In the genomic region with DNA sequence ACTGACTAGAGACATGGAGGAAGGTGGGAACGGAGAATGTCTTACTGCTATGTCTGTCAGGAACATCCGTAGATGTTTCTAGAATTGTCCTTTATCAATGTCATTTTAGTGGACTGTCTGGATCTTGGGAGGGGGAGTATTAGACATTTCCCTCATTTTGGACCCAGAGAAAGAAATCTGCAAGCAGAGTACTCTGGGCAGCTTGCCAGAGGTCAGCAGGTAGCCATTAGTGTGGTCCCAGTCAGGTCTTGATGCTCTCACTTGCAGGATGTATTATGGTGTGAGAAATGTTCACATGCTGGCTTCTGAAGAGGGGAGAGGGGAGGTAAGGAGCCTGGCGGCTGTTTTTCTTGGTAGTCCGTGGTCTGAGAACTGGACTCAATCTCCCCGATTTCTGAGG, we compare ENCODE assay signal across 22 mouse cellular contexts. TPM values are rescaled to one million over a fixed set of nuclear protein-coding genes. Genes with fewer than 3 reads are reported as not detected.
DNase-seq lines count a peak whose midpoint lies in the region; ATAC-seq and TF ChIP-seq lines count a peak whose summit lies in the region.
"Had no signal": no experiment of that assay in that cellular context is flagged by ENCODE, and none has a peak within 500 bp of the region (broad histone marks: within the 10 kb centered on the region; RNA-seq: fewer than 3 reads in every experiment).

No protein-coding gene starts in this region.

- no peak for TF ChIP-seq CTCF in lung, postnatal 0 days (IDR thresholded peaks at IDR 0.05)

- no peaks in the 10 kb centered on the region for H3K36me3 ChIP-seq in lung, postnatal 0 days (ENCODE audit: insufficient read depth, low read length)
- H3K36me3 ChIP-seq in myocyte (ENCODE audit: control insufficient read depth, insufficient read depth) = peaks cover 18% of the 10 kb centered on the region
- H3K36me3 ChIP-seq: embryonic facial prominence, embryonic 12.5 days; heart, embryonic 15.5 days; neural tube, embryonic 13.5 days; stomach, embryonic 15.5 days had no signal

- ATAC-seq in lung, postnatal 0 days = no peak
- no peak for ATAC-seq in frontal cortex, adult (ENCODE audit: low TSS enrichment)
- ATAC-seq: forebrain, embryonic 14.5 days; hindbrain, embryonic 16.5 days had no signal

- no peak for TF ChIP-seq EP300 in lung, postnatal 0 days (IDR thresholded peaks at IDR 0.05)

- H3K4me1 ChIP-seq in lung, postnatal 0 days (ENCODE audit: insufficient read depth, low read depth, low read length) = peaks cover 5% of the 10 kb centered on the region

- H3K4me2 ChIP-seq in lung, postnatal 0 days (replicated peaks; ENCODE audit: low read depth, low read length) = no peak overlapping the region
- peak overlapping the region; percentile 96 for H3K4me2 ChIP-seq in myocyte (ENCODE audit: low read depth)

- peak; percentile 2 to 19 for DNase-seq in adrenal gland, adult (ENCODE audit: inconsistent age in 2 of 2, low spot score in 1 of 2)
- DNase-seq in adrenal gland, postnatal 14 days = no peak
- DNase-seq in lung, postnatal 10 days = peak; percentile 1
- no peak for DNase-seq in lung, postnatal 0 days (ENCODE audit: low spot score)
- DNase-seq in urinary bladder, adult 2 months (ENCODE audit: low spot score) = peak; percentile 10
- no peak for DNase-seq in urinary bladder, postnatal 25 days (ENCODE audit: low spot score)
- DNase-seq: cerebellum, adult 9-11 months; gastrocnemius, postnatal 14 days; kidney, adult 11 months; layer of hippocampus, postnatal 36 days; lung, adult 18-20 months; right cerebral cortex, adult 18-20 months had no signal

- no peak overlapping the region for H3K4me3 ChIP-seq in lung, postnatal 0 days (ENCODE audit: low read depth, low read length)
- H3K4me3 ChIP-seq in myocyte = peak overlapping the region; percentile 100

- peaks cover 52% of the 10 kb centered on the region for H3K79me2 ChIP-seq in myocyte (ENCODE audit: control insufficient read depth, insufficient read depth)

- H3K27me3 ChIP-seq in lung, postnatal 0 days (replicated peaks; ENCODE audit: insufficient read depth, low read length) = no peaks in the 10 kb centered on the region; the same call in 1 of the 2 replicates
- no peaks in the 10 kb centered on the region for H3K27me3 ChIP-seq in myocyte (ENCODE audit: control insufficient read depth, insufficient read depth, insufficient read length)

- WGBS in lung, postnatal 0 days = 52% methylated on average over 5 of the region's 5 CpGs

- TF ChIP-seq POLR2A in myocyte (IDR thresholded peaks at IDR 0.05; ENCODE audit: insufficient read length, low read depth) = no peak

- no peak overlapping the region for H3K27ac ChIP-seq in lung, postnatal 0 days (ENCODE audit: low read length)
- H3K27ac ChIP-seq: embryonic facial prominence, embryonic 12.5 days; heart, embryonic 15.5 days; kidney, postnatal 0 days; neural tube, embryonic 13.5 days; stomach, embryonic 15.5 days had no signal

- H3K9ac ChIP-seq in lung, postnatal 0 days (replicated peaks; ENCODE audit: low read depth) = no peak overlapping the region
- H3K9ac ChIP-seq: embryonic facial prominence, embryonic 12.5 days; heart, embryonic 15.5 days; neural tube, embryonic 13.5 days; stomach, embryonic 15.5 days had no signal

- no peaks in the 10 kb centered on the region for H3K9me3 ChIP-seq in lung, postnatal 0 days (ENCODE audit: low read length)
- H3K9me3 ChIP-seq: embryonic facial prominence, embryonic 12.5 days; heart, embryonic 15.5 days; neural tube, embryonic 13.5 days; stomach, embryonic 15.5 days had no signal

- H3ac ChIP-seq in myocyte (ENCODE audit: control insufficient read depth, insufficient read length) = no peak overlapping the region

TF ChIP-seq in myocyte, 11 proteins besides CTCF, POLR2A, EP300 and RAD21:
- TF ChIP-seq REST (IDR thresholded peaks at IDR 0.05; ENCODE audit: insufficient read depth, insufficient read length) = no peak
- no peak for TF ChIP-seq USF1 (IDR thresholded peaks at IDR 0.05; ENCODE audit: low read depth)
- no peak for TF ChIP-seq POLR2AphosphoS2 (IDR thresholded peaks at IDR 0.05; ENCODE audit: insufficient read length, low read depth)
- no peak for TF ChIP-seq E2F4 (IDR thresholded peaks at IDR 0.05; ENCODE audit: insufficient read depth)

RNA-seq across cellular contexts. Expression of a gene that starts 1.7 kb away (rescaled TPM):
- 126 and 202 TPM in 2 replicates for total RNA-seq in adrenal gland, postnatal 14 days (2021)
- 106 and 177 TPM in 2 replicates for polyA plus RNA-seq in lung, postnatal 0 days (2015; fragmentation: Nextera tagmentation; extraction: Ambion mirVana)
- polyA plus RNA-seq in urinary bladder, adult 2 months (2012; rRNA removed) = 39.8 and 42.3 TPM in 2 replicates
- 2,069 TPM for polyA plus RNA-seq in myocyte (2012; fragmentation: generic; extraction: Trizol)

RNA-seq across cellular contexts. Expression of a gene that starts 21.4 kb away (rescaled TPM):
- total RNA-seq in adrenal gland, postnatal 14 days (2021) = 0.33 and 0.38 TPM in 2 replicates
- polyA plus RNA-seq in lung, postnatal 0 days (2015; fragmentation: Nextera tagmentation; extraction: Ambion mirVana) = 1.0 and 1.2 TPM in 2 replicates
- 1.5 and 1.9 TPM in 2 replicates for polyA plus RNA-seq in urinary bladder, adult 2 months (2012; rRNA removed)
- polyA plus RNA-seq in myocyte (2012; fragmentation: generic; extraction: Trizol) = 6.8 TPM
- total RNA-seq: layer of hippocampus, adult 18-20 months; layer of hippocampus, postnatal 36 days had no signal
- polyA plus RNA-seq: forebrain, embryonic 14.5 days had no signal

Comparison
In these comparisons a context has a peak if more than half of its experiments do, and no peak if none do; other contexts are left out.
1. DNase-seq: peak in adrenal gland, adult (2 of 2), lung, postnatal 10 days (single experiment) and urinary bladder, adult 2 months (single experiment); none in adrenal gland, postnatal 14 days (single experiment), lung, postnatal 0 days (single experiment) and urinary bladder, postnatal 25 days (single experiment).
2. RNA of a gene that starts 1.7 kb away (polyA plus RNA-seq): 2,069 TPM in myocyte (single experiment); 106 to 177 TPM in lung, postnatal 0 days and 39.8 to 42.3 TPM in urinary bladder, adult 2 months; every median in the first group is over 10 times any median in the second.